Mouse (Mus musculus) thymus, postnatal 10 days (tissue): ENCODE results near the gene Fam131b.
A peak's percentile ranks its signal among the peaks of the same experiment; 100 is the strongest.

Experiments used
- DNase-seq, 2 experiments: peaks; one replicate each; pipeline ENCODE4 v3.0.0; 2021; ENCODE audit warnings: low spot score in 2 of 2

The Fam131b gene

GRCm38 (mm10) chr6:42328757-42329156 is 4.3 kb upstream of the Fam131b start:
- DNase-seq = no peak

GRCm38 (mm10) chr6:42326509-42326908 is 2.1 kb upstream of the Fam131b start:
- no peak for DNase-seq

GRCm38 (mm10) chr6:42325268-42325609 is 796 bp upstream of the Fam131b start:
- DNase-seq = peak; percentile 58 to 86

DNA sequence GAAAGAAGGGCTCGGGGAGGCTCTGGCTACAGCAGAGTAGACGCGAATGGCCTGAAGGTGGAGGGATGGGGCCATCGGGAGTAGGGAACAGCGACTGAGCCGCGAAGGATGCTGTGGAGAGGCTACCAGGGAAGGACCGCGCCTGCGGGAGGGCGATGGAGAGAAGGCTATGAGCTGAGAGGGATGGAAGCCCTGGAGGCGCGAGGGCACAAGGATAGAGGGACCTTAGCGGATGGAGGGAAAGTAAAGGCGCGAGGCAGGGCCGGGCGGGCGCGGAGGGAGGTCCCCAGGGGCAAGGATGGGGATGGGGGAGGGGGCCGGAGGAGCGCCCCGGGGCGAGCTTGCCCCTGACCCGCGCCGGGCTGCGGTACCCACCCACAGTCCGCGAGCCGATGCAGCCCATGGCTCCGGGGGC is 369 bp downstream of the Fam131b start:
- DNase-seq = no peak

GRCm38 (mm10) chr6:42323371-42324066 is 924 bp downstream of the Fam131b start:
- DNase-seq = no peak

GRCm38 (mm10) chr6:42318293-42318692 is 6.2 kb downstream of the Fam131b start:
- no peak for DNase-seq

- no peak for DNase-seq
Measured at GRCm38 (mm10) chr6:42310427-42311053, 13.9 kb downstream of the Fam131b start.

DNA sequence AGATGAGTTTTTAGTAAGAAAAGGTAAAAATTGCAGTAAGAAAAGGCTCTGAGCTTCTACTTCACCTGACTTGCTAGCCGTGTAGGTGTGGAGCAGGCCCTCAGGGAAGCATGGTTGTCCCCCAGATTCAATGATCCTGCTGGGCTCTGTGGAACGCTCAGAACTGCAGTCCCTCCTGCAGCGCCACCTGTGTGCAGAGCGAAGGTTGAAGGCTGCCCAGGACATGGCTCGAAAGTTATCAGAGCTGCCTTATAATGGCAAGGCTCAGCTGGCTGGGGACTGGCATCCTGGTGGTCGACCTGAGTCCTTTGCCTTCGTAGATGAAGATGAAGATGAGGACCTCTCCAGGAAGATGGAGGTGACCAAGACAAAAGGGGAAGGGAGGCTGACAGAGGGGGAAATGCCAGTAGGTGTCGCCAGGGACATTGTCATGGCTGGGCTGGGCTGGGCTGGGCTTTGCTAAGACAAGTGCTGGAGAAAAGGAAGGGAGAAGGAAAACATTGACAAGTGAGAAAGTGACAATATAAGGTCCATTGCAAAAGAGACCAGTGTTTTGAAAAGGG is 14.5 kb downstream of the Fam131b start:
- DNase-seq = peak in 1 of 2 experiments; percentile 15

DNA sequence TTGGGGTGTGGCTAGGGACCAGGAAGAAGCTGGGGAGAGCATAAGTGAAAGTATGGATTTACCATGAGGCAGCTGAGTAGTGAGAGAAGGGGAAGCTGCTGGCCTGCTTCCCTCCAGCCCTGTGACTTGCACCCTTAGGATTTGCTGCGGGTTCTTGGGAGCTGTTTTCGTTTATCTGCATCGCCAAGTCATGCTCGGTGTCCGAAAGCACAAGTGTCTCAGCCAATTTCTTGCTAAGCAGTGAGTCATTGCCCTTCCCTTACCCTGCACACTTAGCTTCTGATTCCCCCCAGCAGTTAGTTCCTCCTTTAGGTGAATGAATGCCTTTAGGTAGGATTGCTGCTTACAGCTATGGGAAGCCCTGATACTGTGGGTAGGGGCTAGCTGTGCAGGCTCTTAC is 25.1 kb downstream of the Fam131b start:
- no peak for DNase-seq

GRCm38 (mm10) chr6:42295549-42296094 is 28.8 kb downstream of the Fam131b start:
- no peak for DNase-seq

DNA sequence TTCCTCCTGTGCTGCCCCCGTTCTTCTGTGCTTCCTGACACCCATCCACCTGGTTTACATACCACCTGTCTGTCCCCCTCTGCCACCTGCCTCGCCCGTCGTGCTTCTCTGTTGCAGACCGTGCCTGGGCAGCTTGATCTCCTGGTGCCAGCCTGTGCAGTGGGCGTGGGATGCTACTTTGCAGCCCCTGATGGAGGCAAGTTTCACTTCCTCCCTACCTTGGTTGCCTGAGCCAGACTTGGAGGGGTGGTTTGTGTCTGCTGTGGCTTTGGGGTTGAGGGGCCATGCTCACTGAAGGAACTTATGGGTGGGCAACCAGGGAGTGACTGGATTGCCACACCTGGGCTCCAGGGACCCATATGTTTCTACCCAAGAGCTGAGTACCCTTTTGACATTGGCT is 31.1 kb downstream of the Fam131b start:
- no peak for DNase-seq

GRCm38 (mm10) chr6:42287562-42287961 is 36.9 kb downstream of the Fam131b start:
- DNase-seq = no peak

GRCm38 (mm10) chr6:42286448-42286847 is 38.0 kb downstream of the Fam131b start, which contains the start of gene Clcn1:
Gene Clcn1, plus strand, starts transcription at chr6:42286685.
- DNase-seq = no peak

- no peak for DNase-seq
Measured at GRCm38 (mm10) chr6:42282865-42283528, 41.4 kb downstream of the Fam131b start.

DNA sequence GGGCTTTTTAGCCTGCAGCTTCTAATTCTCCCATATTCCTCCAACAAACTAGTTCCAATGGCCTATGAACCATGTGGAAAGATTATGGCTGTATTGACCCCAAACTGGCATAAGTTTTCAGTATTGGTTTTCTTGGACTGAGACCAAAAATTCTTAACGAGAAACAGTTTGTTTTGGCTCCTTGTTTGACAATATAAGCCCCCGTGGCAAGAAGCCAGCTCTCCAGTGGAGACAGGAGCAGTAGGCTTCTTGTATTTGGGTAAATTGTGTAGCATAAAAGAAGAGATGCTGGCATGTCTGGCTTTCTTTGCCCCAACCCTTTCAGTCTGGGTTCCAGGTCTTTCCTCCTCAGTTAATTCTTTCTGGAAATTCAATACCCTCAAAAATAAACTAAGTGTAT is 48.3 kb downstream of the Fam131b start:
- DNase-seq = no peak

DNA sequence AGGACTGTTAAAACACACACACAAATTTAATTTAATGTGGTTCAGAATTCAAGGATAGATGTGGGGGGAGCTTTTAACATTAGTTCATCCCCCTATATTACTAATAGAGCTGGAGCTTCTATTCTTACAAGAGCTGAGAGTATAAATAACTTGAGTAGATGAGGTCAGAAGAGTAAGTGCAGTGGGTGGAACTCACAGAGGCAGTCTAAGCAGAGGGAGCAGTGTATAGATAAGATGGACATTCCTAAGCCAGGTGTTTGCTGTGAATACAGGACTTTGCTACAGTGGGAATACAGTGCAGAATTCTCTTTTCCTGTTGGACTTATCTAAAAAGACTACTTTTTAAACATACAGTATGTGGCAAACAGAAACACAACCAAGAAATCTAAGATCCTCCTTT is 53.6 kb downstream of the Fam131b start:
- no peak for DNase-seq

DNA sequence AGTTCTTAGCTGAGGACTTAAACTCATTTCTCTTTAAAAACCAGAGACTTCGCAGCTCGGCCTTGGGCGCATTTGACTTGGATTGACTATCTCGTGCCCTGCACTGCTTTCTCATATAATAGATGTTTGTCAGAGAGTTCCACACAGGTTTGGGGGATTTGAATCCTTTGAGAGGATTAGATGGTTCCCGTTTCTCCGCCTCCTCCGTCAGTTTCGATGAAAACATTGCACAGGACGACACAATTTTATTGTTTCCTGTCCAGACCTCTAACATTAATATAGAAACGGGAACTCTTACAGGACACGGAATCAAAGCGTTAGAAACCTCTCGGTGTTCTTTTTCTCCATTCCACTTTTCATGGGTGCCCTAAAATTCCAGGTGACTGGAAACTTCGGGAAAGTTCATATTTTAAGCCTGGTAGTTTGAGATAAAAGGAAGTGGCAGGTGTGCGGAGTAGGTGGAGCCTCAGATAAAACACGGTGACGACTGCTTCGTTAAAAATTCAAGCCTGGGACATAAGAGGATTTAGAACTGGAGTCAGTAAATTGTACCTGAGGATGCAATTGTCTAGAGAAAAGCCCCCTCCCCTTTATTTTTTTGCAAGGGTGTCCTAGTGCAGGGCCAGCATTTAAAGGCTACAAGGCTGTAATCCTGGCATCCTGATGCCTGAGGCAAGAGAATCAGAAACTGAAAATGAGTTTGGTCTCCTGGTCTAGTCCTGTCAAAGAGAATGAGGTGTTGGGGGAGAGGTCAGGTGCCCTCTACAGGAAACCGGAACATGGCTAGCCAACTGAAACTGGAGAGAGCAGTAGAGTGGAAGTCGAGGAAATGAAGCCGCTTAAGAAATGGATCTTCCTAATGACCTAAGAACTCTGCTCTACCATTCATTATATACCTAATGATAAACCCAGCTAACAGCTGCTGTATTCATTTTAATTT is 58.8 kb downstream of the Fam131b start:
- peak in 1 of 2 experiments; percentile 10 for DNase-seq
